Mouse (Mus musculus) hindbrain, embryonic 13.5 days (tissue): Measurements from ENCODE around the gene Aldh3a1. TPM values are rescaled to one million over a fixed set of nuclear protein-coding genes. Genes with fewer than 3 reads are reported as not detected.
"Not testable (repeated sequence)": the region's sequence is repeated elsewhere in the genome, so short reads cannot be mapped to it uniquely, and the experiment has no call there.

ENCODE experiments used
- ATAC-seq: fragments of 200-750 bp; cut with Nextera tagmentation; 2 replicates; pipeline ENCODE4 v1.8.0; 2017; ENCODE audit warnings: moderate TSS enrichment; ENCODE audit not compliant: low FRiP score
- H3K27ac ChIP-seq: fragments of 300-500 bp; sonication (generic); 2 replicates; pipeline ENCODE4 v1.5.1; 2015; ENCODE audit warnings: inconsistent platforms, mild to moderate bottlenecking, moderate library complexity
- H3K27me3 ChIP-seq: fragments of 300-500 bp; sonication (generic); 2 replicates; pipeline ENCODE4 v1.6.1; 2015; ENCODE audit warnings: mild to moderate bottlenecking, inconsistent platforms
- H3K36me3 ChIP-seq: fragments of 300-500 bp; sonication (generic); 2 replicates; pipeline ENCODE4 v1.6.1; 2015; ENCODE audit warnings: mild to moderate bottlenecking, inconsistent platforms
- H3K4me1 ChIP-seq: fragments of 300-500 bp; sonication (generic); replicated peaks from 2 replicates; pipeline ENCODE4 v1.6.1; 2015; ENCODE audit warnings: inconsistent platforms
- H3K4me2 ChIP-seq: fragments of 300-500 bp; sonication (generic); 2 replicates; pipeline ENCODE4 v1.6.1; 2015; ENCODE audit warnings: inconsistent platforms, mild to moderate bottlenecking, moderate library complexity
- H3K4me3 ChIP-seq: fragments of 300-500 bp; sonication (generic); 2 replicates; pipeline ENCODE4 v1.5.1; 2015; ENCODE audit warnings: mild to moderate bottlenecking, inconsistent platforms
- H3K9ac ChIP-seq: fragments of 300-500 bp; sonication (generic); 2 replicates; pipeline ENCODE4 v1.6.1; 2015; ENCODE audit warnings: mild to moderate bottlenecking, inconsistent platforms
- H3K9me3 ChIP-seq: fragments of 300-500 bp; sonication (generic); 2 replicates; pipeline ENCODE4 v1.6.1; 2016; ENCODE audit warnings: inconsistent platforms
- WGBS: fragments of 180-500 bp; shearing (Covaris S2); methylation state at CpG from one replicate; pipeline ENCODE4 v1.1.7; 2015; 5-methylcytosine and 5-hydroxymethylcytosine counted together
- polyA plus RNA-seq: library from polyadenylated mRNA; unstranded; fragments of >200 nt; fragmentation: Nextera tagmentation; extraction: Ambion mirVana; gene quantifications from 2 replicates; pipeline ENCODE4 v1.2.1, GENCODE M21; 2015

Gene Aldh3a1
- polyA plus RNA-seq, result not detected in 2 replicates

- H3K36me3 ChIP-seq, result no peaks in the 10 kb centered on the region
- H3K4me3 ChIP-seq, result no peak within 1 kb of the TSS
- 75% methylated on average over 10 of the region's 10 CpGs for WGBS
- ATAC-seq, result no peak
- H3K9ac ChIP-seq, result no peak within 1 kb of the TSS
- no peaks in the 10 kb centered on the region for H3K4me1 ChIP-seq
- no peaks in the 10 kb centered on the region for H3K9me3 ChIP-seq
- H3K27me3 ChIP-seq, result peaks cover 16% of the 10 kb centered on the region; the same call in 1 of the 2 replicates
- no peak within 1 kb of the TSS for H3K4me2 ChIP-seq
- H3K27ac ChIP-seq, result no peak within 1 kb of the TSS
Observed at GRCm38 (mm10) chr11:61207487-61208246, at the start of gene Aldh3a1. Aldh3a1 (plus strand) TSS chr11:61207537.

GRCm38 (mm10) chr11:61158141-61158540 is 49.2 kb upstream of the Aldh3a1 start:
- Histone ChIP-seq H3K27me3 (no peaks in the 10 kb centered on the region), H3K4me3 (no peak overlapping the region), H3K27ac (0 out of 2 replicates have a peak overlapping the region, but pooled peaks have one; percentile 10), H3K36me3 (peaks cover 99% of the 10 kb centered on the region), H3K9me3 (no peaks in the 10 kb centered on the region), H3K4me2 (no peak overlapping the region), H3K4me1 (no peaks in the 10 kb centered on the region; the same call in 1 of the 2 replicates), H3K9ac (no peak overlapping the region)
- WGBS, result 62% methylated on average over 3 of the region's 3 CpGs
- no peak for ATAC-seq

- no peak for ATAC-seq
- Histone ChIP-seq H3K9ac (no peak overlapping the region; the same call in 1 of the 2 replicates), H3K27ac (no peak overlapping the region), H3K27me3 (no peaks in the 10 kb centered on the region), H3K4me3 (no peak overlapping the region), H3K4me1 (no peaks in the 10 kb centered on the region; the same call in 1 of the 2 replicates), H3K36me3 (peaks cover 99% of the 10 kb centered on the region), H3K4me2 (no peak overlapping the region), H3K9me3 (no peaks in the 10 kb centered on the region)
- WGBS, result 81% methylated on average over 11 of the region's 11 CpGs
Observed at GRCm38 (mm10) chr11:61159796-61160732, 47.3 kb upstream of the Aldh3a1 start.

- H3K36me3 ChIP-seq, result peaks cover 98% of the 10 kb centered on the region
- H3K9ac ChIP-seq, result no peak overlapping the region
- no peaks in the 10 kb centered on the region; the same call in 1 of the 2 replicates for H3K4me1 ChIP-seq
- no peaks in the 10 kb centered on the region for H3K9me3 ChIP-seq
- ATAC-seq, result no peak
- no peak overlapping the region for H3K4me2 ChIP-seq
- H3K27ac ChIP-seq, result no peak overlapping the region
- no peaks in the 10 kb centered on the region for H3K27me3 ChIP-seq
- 95% methylated on average over 13 of the region's 13 CpGs for WGBS
- no peak overlapping the region for H3K4me3 ChIP-seq
Observed at GRCm38 (mm10) chr11:61161121-61161520, 46.2 kb upstream of the Aldh3a1 start.

GRCm38 (mm10) chr11:61162776-61163175 is 44.6 kb upstream of the Aldh3a1 start:
- ATAC-seq, result no peak
- 95% methylated on average over 14 of the region's 14 CpGs for WGBS
- no peak overlapping the region for H3K4me3 ChIP-seq

GRCm38 (mm10) chr11:61163341-61163740 is 44.0 kb upstream of the Aldh3a1 start:
- peaks cover 10% of the 10 kb centered on the region for H3K4me1 ChIP-seq
- no peaks in the 10 kb centered on the region for H3K27me3 ChIP-seq
- ATAC-seq, result no peak
- peaks cover 96% of the 10 kb centered on the region for H3K36me3 ChIP-seq
- H3K9me3 ChIP-seq, result no peaks in the 10 kb centered on the region
- H3K9ac ChIP-seq, result no peak overlapping the region
- H3K4me3 ChIP-seq, result no peak overlapping the region
- WGBS, result 96% methylated on average over 3 of the region's 3 CpGs
- H3K27ac ChIP-seq, result no peak overlapping the region
- H3K4me2 ChIP-seq, result no peak overlapping the region

More at GRCm38 (mm10) chr11:61162776-61163175, 44.6 kb upstream of the Aldh3a1 start:
- Histone ChIP-seq H3K36me3 (peaks cover 98% of the 10 kb centered on the region), H3K27me3 (no peaks in the 10 kb centered on the region), H3K4me2 (no peak overlapping the region), H3K4me1 (peaks cover 5% of the 10 kb centered on the region; the same call in 1 of the 2 replicates), H3K9ac (no peak overlapping the region), H3K9me3 (no peaks in the 10 kb centered on the region), H3K27ac (no peak overlapping the region)

GRCm38 (mm10) chr11:61164366-61164765 is 43.0 kb upstream of the Aldh3a1 start:
- Histone ChIP-seq H3K27me3 (no peaks in the 10 kb centered on the region), H3K9me3 (no peaks in the 10 kb centered on the region), H3K27ac (no peak overlapping the region), H3K36me3 (peaks cover 87% of the 10 kb centered on the region), H3K4me1 (peaks cover 20% of the 10 kb centered on the region), H3K9ac (no peak overlapping the region), H3K4me2 (no peak overlapping the region), H3K4me3 (no peak overlapping the region)
- ATAC-seq, result no peak
- WGBS, result 95% methylated on average over 6 of the region's 6 CpGs

- Histone ChIP-seq H3K36me3 (peaks cover 82% of the 10 kb centered on the region), H3K9ac (no peak overlapping the region), H3K4me1 (peaks cover 26% of the 10 kb centered on the region), H3K27ac (no peak overlapping the region), H3K27me3 (no peaks in the 10 kb centered on the region), H3K4me3 (no peak overlapping the region), H3K9me3 (no peaks in the 10 kb centered on the region), H3K4me2 (no peak overlapping the region)
- 95% methylated on average over 10 of the region's 10 CpGs for WGBS
- no peak for ATAC-seq
Observed at GRCm38 (mm10) chr11:61164881-61165280, 42.5 kb upstream of the Aldh3a1 start.

GRCm38 (mm10) chr11:61170184-61170583 is 37.2 kb upstream of the Aldh3a1 start:
- Histone ChIP-seq H3K4me2 (peak overlapping the region; percentile 76), H3K27ac (no peak overlapping the region), H3K9me3 (no peaks in the 10 kb centered on the region), H3K4me3 (no peak overlapping the region), H3K27me3 (no peaks in the 10 kb centered on the region), H3K9ac (no peak overlapping the region), H3K36me3 (peaks cover 29% of the 10 kb centered on the region), H3K4me1 (peaks cover 63% of the 10 kb centered on the region)
- no peak for ATAC-seq
- WGBS, result 85% methylated on average over 5 of the region's 5 CpGs

- ATAC-seq, H3K27ac ChIP-seq: not testable (repeated sequence)
Observed at GRCm38 (mm10) chr11:61173477-61173876, 33.9 kb upstream of the Aldh3a1 start.

GRCm38 (mm10) chr11:61174291-61174820 is 33.0 kb upstream of the Aldh3a1 start:
- under 1% methylated on average over 28 of the region's 28 CpGs for WGBS
- peak overlapping the region; percentile 100 for H3K9ac ChIP-seq
- peak; percentile 39 for ATAC-seq
- H3K27me3 ChIP-seq, result no peaks in the 10 kb centered on the region
- H3K36me3 ChIP-seq, result no peaks in the 10 kb centered on the region
- H3K9me3 ChIP-seq, result no peaks in the 10 kb centered on the region
- H3K4me2 ChIP-seq, result peak overlapping the region; percentile 76
- peaks cover 49% of the 10 kb centered on the region for H3K4me1 ChIP-seq
- H3K27ac ChIP-seq, result peak overlapping the region; percentile 99
- H3K4me3 ChIP-seq, result peak overlapping the region; percentile 99

More at GRCm38 (mm10) chr11:61173477-61173876, 33.9 kb upstream of the Aldh3a1 start:
- H3K9ac ChIP-seq, result peak overlapping the region; percentile 100
- H3K4me2 ChIP-seq, result peak overlapping the region; percentile 76
- H3K36me3 ChIP-seq, H3K9me3 ChIP-seq, H3K27me3 ChIP-seq: not testable (repeated sequence)
- H3K4me3 ChIP-seq, result peak overlapping the region; percentile 99
- peaks cover 57% of the 10 kb centered on the region for H3K4me1 ChIP-seq
- WGBS, result 37% methylated on average over 15 of the region's 15 CpGs
